Mouse (Mus musculus): ENCODE measurements around the gene Ogfr. TPM values are rescaled to one million over a fixed set of nuclear protein-coding genes. Genes with fewer than 3 reads are reported as not detected.

The Ogfr gene
- polyA plus RNA-seq, 1 experiment from 2014 or later: 104 TPM

DNA sequence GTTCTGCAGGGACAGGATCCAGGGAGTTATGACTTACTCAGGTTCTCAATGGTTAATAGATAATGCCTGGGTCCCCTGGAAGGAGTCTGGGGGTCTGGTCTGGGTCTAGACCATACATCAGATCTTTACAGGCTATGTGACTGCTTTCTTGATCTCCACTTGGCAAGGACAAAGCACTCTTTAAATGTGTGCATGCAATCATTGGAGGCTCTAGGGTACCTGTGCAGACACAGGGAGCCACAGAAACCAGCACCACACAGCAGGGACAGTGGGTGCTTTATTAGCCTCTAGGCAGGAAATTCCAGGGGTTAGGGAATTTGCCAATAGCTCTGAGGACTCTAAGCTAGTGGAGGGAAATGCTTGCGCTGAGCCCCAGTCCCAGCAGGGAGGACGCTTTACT, 22.8 kb downstream of the Ogfr start:
- 81% methylated on average over 2 of the region's 2 CpGs for WGBS
- H3K27ac ChIP-seq (ENCODE audit: low read depth, low read length): no peak overlapping the region

DNA sequence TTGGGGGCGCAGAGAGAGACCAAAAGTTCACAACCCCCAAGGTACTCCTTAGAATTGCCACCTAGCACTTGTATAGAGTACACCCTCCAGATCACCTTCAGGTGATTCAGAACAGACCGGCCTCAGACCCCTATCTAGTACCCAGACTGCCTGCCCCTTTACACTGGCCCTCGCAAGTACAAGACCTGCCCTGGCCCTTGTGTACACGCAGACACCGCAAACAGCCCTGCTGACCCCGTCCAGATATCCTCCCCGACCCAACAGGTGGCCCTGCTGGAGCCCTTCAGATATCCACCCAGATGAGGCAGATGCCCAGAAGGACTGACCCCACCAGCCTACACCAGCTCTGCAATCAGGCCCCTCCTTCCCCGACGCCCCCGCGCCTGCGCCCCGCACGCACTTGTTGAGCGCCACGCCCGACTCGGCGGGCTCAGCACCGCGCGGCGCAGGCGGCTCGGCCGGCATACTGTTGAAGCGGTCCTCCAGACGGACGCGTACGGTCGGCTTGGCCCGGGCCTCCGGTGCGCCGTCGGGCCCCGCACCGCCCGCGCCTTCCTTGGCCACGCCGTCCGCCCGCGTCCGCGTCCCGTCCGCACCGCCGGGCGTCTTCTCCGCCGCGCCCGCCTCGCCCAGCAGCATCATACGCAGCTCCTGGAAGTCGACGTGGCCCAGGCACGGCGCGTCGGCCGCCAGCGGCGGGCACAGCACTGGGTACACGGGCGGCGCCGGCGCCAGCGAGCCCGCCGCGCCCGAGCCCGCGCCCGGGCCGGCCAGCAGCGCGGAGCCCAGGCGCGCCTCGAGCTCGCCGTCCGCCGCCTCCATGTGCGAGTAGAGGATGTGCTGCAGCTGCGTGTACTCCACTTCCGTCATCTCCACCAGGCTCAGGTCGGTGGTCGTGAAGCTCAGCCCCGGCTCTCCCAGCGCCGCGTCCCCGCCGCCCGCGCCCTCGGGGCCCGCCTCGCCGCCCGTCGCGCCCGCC, 52.8 kb downstream of the Ogfr start:
- DNase-seq (ENCODE audit: low spot score) (peak; percentile 38), ATAC-seq (ENCODE audit: low FRiP score) (0 out of 2 replicates have a peak, but pooled peaks have one; percentile 30)
- peak overlapping the region; percentile 29 for H3K4me3 ChIP-seq (ENCODE audit: low read depth, low read length)
- peaks cover 29% of the 10 kb centered on the region for H3K27me3 ChIP-seq (ENCODE audit: control insufficient read depth, insufficient read depth, low read length)
- peak overlapping the region; percentile 34 for H3K4me2 ChIP-seq (replicated peaks; ENCODE audit: low read depth, low read length)
- H3K36me3 ChIP-seq (ENCODE audit: control insufficient read depth, insufficient read depth, low read length): no peaks in the 10 kb centered on the region
- WGBS: 3% methylated on average over 85 of the region's 112 CpGs
- H3K9me3 ChIP-seq (ENCODE audit: control insufficient read depth, low read length): peaks cover 9% of the 10 kb centered on the region; the same call in 1 of the 2 replicates
- no peaks in the 10 kb centered on the region for H3K4me1 ChIP-seq (replicated peaks; ENCODE audit: control insufficient read depth, insufficient read depth, low read length)
- H3K27ac ChIP-seq (ENCODE audit: low read depth, low read length): no peak overlapping the region
- H3K9ac ChIP-seq (ENCODE audit: low read depth, low read length): no peak overlapping the region

More for the DNA sequence above, 22.8 kb downstream of the Ogfr start:
- Histone ChIP-seq H3K4me1 (replicated peaks; ENCODE audit: control insufficient read depth, insufficient read depth, low read length) (no peaks in the 10 kb centered on the region), H3K4me2 (replicated peaks; ENCODE audit: low read depth, low read length) (no peak overlapping the region), H3K9me3 (ENCODE audit: control insufficient read depth, low read length) (no peaks in the 10 kb centered on the region), H3K36me3 (ENCODE audit: control insufficient read depth, insufficient read depth, low read length) (no peaks in the 10 kb centered on the region), H3K9ac (ENCODE audit: low read depth, low read length) (no peak overlapping the region), H3K4me3 (ENCODE audit: low read depth, low read length) (no peak overlapping the region), H3K27me3 (ENCODE audit: control insufficient read depth, insufficient read depth, low read length) (no peaks in the 10 kb centered on the region)
- ATAC-seq (ENCODE audit: low FRiP score): no peak
- DNase-seq (ENCODE audit: low spot score): no peak

DNA sequence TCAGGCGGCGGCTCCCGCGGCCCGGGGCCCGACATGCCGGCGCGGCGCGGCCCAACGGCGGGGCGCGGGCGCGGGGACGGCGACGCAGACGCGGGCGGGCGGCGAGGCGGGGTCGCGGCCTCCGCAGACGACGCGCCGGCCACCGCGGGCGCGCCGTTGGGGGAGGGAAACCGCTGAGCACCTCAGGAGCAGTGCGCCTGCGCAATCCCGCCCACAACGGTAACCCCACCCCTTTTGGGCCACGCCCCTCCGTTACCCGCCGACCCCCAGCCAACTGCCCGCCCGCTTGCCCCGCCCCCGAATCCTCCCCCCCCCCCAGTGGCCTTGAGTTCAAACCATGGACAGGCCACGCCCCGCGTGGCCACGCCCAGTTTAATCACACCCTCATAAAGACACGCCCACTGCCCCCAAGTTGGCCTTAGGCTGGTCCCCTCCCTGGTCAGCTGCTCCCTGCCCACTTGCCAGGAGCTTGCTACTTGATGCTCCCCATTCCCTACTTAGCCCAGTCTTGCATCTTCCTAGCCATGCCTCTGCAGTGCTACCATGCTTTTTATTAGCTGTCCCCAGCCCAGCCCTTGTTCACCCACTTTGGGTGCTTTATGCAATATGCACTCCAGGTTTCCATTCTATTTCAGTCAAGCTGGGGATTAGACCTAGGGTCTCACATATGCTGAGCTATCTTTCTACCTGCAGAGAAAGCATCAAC, 53.7 kb downstream of the Ogfr start, which contains the start of gene Tcfl5:
TSS of gene Tcfl5 (minus strand) at position 154 of the 706 bp plus-strand sequence.
- ATAC-seq (ENCODE audit: low FRiP score): no peak
- Histone ChIP-seq H3K27me3 (ENCODE audit: control insufficient read depth, insufficient read depth, low read length) (peaks cover 29% of the 10 kb centered on the region), H3K9ac (ENCODE audit: low read depth, low read length) (no peak within 1 kb of the TSS)

DNA sequence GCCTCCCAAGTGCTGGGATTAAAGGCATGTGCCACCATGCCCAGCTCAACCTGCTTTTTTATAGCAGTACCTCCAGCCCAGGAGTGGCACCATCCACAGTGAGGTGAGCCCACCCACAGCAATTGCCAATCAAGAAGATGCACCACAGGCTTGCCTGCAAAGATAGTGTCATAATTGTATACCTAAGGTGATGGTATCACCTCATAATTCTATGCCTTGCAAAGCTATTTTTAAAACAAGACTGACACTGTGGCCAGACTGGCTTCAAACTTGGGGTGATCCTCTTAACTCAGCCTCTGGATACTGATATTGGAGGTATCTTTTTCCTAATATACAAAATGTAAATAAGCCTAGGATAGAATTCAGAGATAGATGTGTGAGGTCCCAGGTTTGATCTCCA, 54.6 kb downstream of the Ogfr start:
- Histone ChIP-seq H3K36me3 (ENCODE audit: control insufficient read depth, insufficient read depth, low read length) (no peaks in the 10 kb centered on the region), H3K27ac (ENCODE audit: low read depth, low read length) (no peak overlapping the region), H3K27me3 (ENCODE audit: control insufficient read depth, insufficient read depth, low read length) (peaks cover 29% of the 10 kb centered on the region), H3K4me1 (replicated peaks; ENCODE audit: control insufficient read depth, insufficient read depth, low read length) (no peaks in the 10 kb centered on the region), H3K4me3 (ENCODE audit: low read depth, low read length) (no peak overlapping the region), H3K9me3 (ENCODE audit: control insufficient read depth, low read length) (peaks cover 9% of the 10 kb centered on the region; the same call in 1 of the 2 replicates), H3K4me2 (replicated peaks; ENCODE audit: low read depth, low read length) (no peak overlapping the region), H3K9ac (ENCODE audit: low read depth, low read length) (no peak overlapping the region)
- DNase-seq (ENCODE audit: low spot score) (no peak), ATAC-seq (ENCODE audit: low FRiP score) (no peak)

More for the DNA sequence above, 53.7 kb downstream of the Ogfr start, which contains the start of gene Tcfl5:
- 4% methylated on average over 13 of the region's 56 CpGs for WGBS
- peak within 1 kb of the TSS; percentile 29 for H3K4me3 ChIP-seq (ENCODE audit: low read depth, low read length)
- DNase-seq (ENCODE audit: low spot score): no peak
- H3K27ac ChIP-seq (ENCODE audit: low read depth, low read length): no peak within 1 kb of the TSS
- H3K4me2 ChIP-seq (replicated peaks; ENCODE audit: low read depth, low read length): peak within 1 kb of the TSS; percentile 34
- no peaks in the 10 kb centered on the region for H3K4me1 ChIP-seq (replicated peaks; ENCODE audit: control insufficient read depth, insufficient read depth, low read length)
- H3K9me3 ChIP-seq (ENCODE audit: control insufficient read depth, low read length): peaks cover 9% of the 10 kb centered on the region; the same call in 1 of the 2 replicates
- H3K36me3 ChIP-seq (ENCODE audit: control insufficient read depth, insufficient read depth, low read length): no peaks in the 10 kb centered on the region

Other genes with a start within 250 kb of the Ogfr start
- 3.3 and 3.9 TPM in 2 replicates for gene Slco4a1, start 133.0 kb upstream of the Ogfr start, polyA plus RNA-seq (2014; fragmentation: Nextera tagmentation; extraction: Ambion mirVana)
- gene Ntsr1, start 89.3 kb upstream of the Ogfr start, polyA plus RNA-seq (2014; fragmentation: Nextera tagmentation; extraction: Ambion mirVana): 0.15 and 0.31 TPM in 2 replicates
- gene Mrgbp, start 7.9 kb upstream of the Ogfr start, polyA plus RNA-seq (2014; fragmentation: Nextera tagmentation; extraction: Ambion mirVana): 43.3 and 43.6 TPM in 2 replicates
- gene Col9a3, start 8.5 kb downstream of the Ogfr start, polyA plus RNA-seq (2014; fragmentation: Nextera tagmentation; extraction: Ambion mirVana): 22.3 and 22.6 TPM in 2 replicates
- 0.38 and 0.60 TPM in 2 replicates for gene Tcfl5, start 53.5 kb downstream of the Ogfr start, polyA plus RNA-seq (2014; fragmentation: Nextera tagmentation; extraction: Ambion mirVana)
- 29.5 and 39.7 TPM in 2 replicates for gene Dido1, start 120.8 kb downstream of the Ogfr start, polyA plus RNA-seq (2014; fragmentation: Nextera tagmentation; extraction: Ambion mirVana)
- 59.6 and 70.0 TPM in 2 replicates for gene Gid8, start 120.9 kb downstream of the Ogfr start, polyA plus RNA-seq (2014; fragmentation: Nextera tagmentation; extraction: Ambion mirVana)
- 0.14 and 0.45 TPM in 2 replicates for gene Slc17a9, start 136.0 kb downstream of the Ogfr start, polyA plus RNA-seq (2014; fragmentation: Nextera tagmentation; extraction: Ambion mirVana)
- 3.0 and 3.7 TPM in 2 replicates for gene Bhlhe23, start 187.7 kb downstream of the Ogfr start, polyA plus RNA-seq (2014; fragmentation: Nextera tagmentation; extraction: Ambion mirVana)

Measured in hindbrain, embryonic 11.5 days (tissue).